Mouse (Mus musculus) hindlimb bud, embryonic 11.5 days (tissue): Measurements from ENCODE around the gene Nr1i3.

Source experiments
- DNase-seq: peaks from one replicate; pipeline ENCODE4 v3.0.0-alpha.2; 2012; ENCODE audit warnings: low read depth, low spot score; ENCODE audit errors: extremely low spot score

Nr1i3 gene

GRCm38 (mm10) chr1:171195046-171195822, 18.5 kb upstream of the Nr1i3 start:
- DNase-seq, result no peak

- no peak for DNase-seq
These were observed 17.8 kb upstream of the Nr1i3 start, which contains the start of gene Pcp4l1 for GRCm38 (mm10) chr1:171195887-171196397. Gene Pcp4l1 (minus strand): TSS chr1:171196268.

- no peak for DNase-seq
These were observed 14.2 kb upstream of the Nr1i3 start for GRCm38 (mm10) chr1:171199532-171199931.

- DNase-seq, result no peak
These were observed 13.0 kb upstream of the Nr1i3 start for GRCm38 (mm10) chr1:171200769-171201168.

GRCm38 (mm10) chr1:171203471-171204248, 10.1 kb upstream of the Nr1i3 start:
- DNase-seq, result no peak

GRCm38 (mm10) chr1:171204249-171204644, 9.5 kb upstream of the Nr1i3 start:
- DNase-seq, result no peak

GRCm38 (mm10) chr1:171205704-171206493, 7.9 kb upstream of the Nr1i3 start:
- DNase-seq, result no peak

GRCm38 (mm10) chr1:171209409-171209808, 4.4 kb upstream of the Nr1i3 start:
- DNase-seq, result no peak

GRCm38 (mm10) chr1:171212854-171213253, 916 bp upstream of the Nr1i3 start:
- DNase-seq, result no peak

- no peak for DNase-seq
These were observed 2.6 kb downstream of the Nr1i3 start for GRCm38 (mm10) chr1:171216241-171216955.

GRCm38 (mm10) chr1:171220871-171221270, 7.1 kb downstream of the Nr1i3 start:
- peak; percentile 71 for DNase-seq

- DNase-seq, result no peak
These were observed 7.8 kb downstream of the Nr1i3 start for GRCm38 (mm10) chr1:171221281-171222193.

- DNase-seq, result peak; percentile 98
These were observed 8.7 kb downstream of the Nr1i3 start, which contains the start of gene Tomm40l for GRCm38 (mm10) chr1:171222238-171223155. Gene Tomm40l (minus strand): TSS chr1:171222514.

GRCm38 (mm10) chr1:171223168-171223567, 9.4 kb downstream of the Nr1i3 start:
- DNase-seq, result no peak

- DNase-seq, result no peak
These were observed 10.0 kb downstream of the Nr1i3 start for GRCm38 (mm10) chr1:171223796-171224195.

GRCm38 (mm10) chr1:171224857-171225256, 11.1 kb downstream of the Nr1i3 start, which contains the start of gene Apoa2:
Gene Apoa2 (plus strand): TSS chr1:171225054.
- DNase-seq, result no peak

- no peak for DNase-seq
These were observed 13.0 kb downstream of the Nr1i3 start for GRCm38 (mm10) chr1:171226780-171227179.

GRCm38 (mm10) chr1:171227879-171228278, 14.1 kb downstream of the Nr1i3 start:
- no peak for DNase-seq
